29 mouse cellular contexts compared by ENCODE assay signal in genomic region chr12:75275730-75276129, GRCm38 (mm10). TPM values are rescaled to one million over a fixed set of nuclear protein-coding genes. Genes with fewer than 3 reads are reported as not detected.
DNase-seq lines count a peak whose midpoint lies in the region; ATAC-seq and TF ChIP-seq lines count a peak whose summit lies in the region.
"Had no signal": no experiment of that assay in that cellular context is flagged by ENCODE, and none has a peak within 500 bp of the region (broad histone marks: within the 10 kb centered on the region; RNA-seq: fewer than 3 reads in every experiment).

No protein-coding gene starts in this region.

- peak; percentile 54 for DNase-seq in gastrocnemius, adult 2 months
- no peak for DNase-seq in gastrocnemius, postnatal 25 days
- no peak for DNase-seq in left cerebral cortex, postnatal 4 days
- DNase-seq in natural killer cell, adult 2 months (ENCODE audit: low spot score in 2 of 2): no peak
- DNase-seq: adrenal gland, adult 2 months; adrenal gland, postnatal 14 days; B cell, adult 2 months; cerebellum, adult 11-12 months; cerebellum, adult 8-10 months; cerebellum, postnatal 10 days; cerebellum, postnatal 36 days; embryo, embryonic 11 days; heart, adult 18-20 months; heart, postnatal 14 days; heart, postnatal 4 days had no signal

- no peak for TF ChIP-seq CTCF in gastrocnemius, adult 2 months (IDR thresholded peaks at IDR 0.05)
- no peak for TF ChIP-seq CTCF in bone marrow macrophage, adult 2 months (IDR thresholded peaks at IDR 0.05; ENCODE audit: low read depth, low read length)

- peak; percentile 74 for ATAC-seq in megakaryocyte-erythroid progenitor cell, adult 5-6 weeks (replicated peaks; ENCODE audit: low FRiP score, low TSS enrichment, poor library complexity, severe bottlenecking)
- ATAC-seq: forebrain, embryonic 13.5 days; forebrain, embryonic 16.5 days; hindbrain, postnatal 0 days; inflammation-experienced regulatory T-cells, adult 6 months; intestine, embryonic 16.5 days had no signal

- intact Hi-C loops in gastrocnemius, adult 2 months (cut with DNase I): loop anchor here (5.0 kb wide), 1 partner anchor 37 kb away; no protein-coding TSS in a partner anchor
- intact Hi-C loops in left cerebral cortex, postnatal 4 days (cut with DNase I): no loop called here

- TF ChIP-seq POLR2A in bone marrow macrophage, adult 2 months (IDR thresholded peaks at IDR 0.05; ENCODE audit: borderline replicate concordance, low read depth, low read length): no peak

- peaks cover 35% of the 10 kb centered on the region for H3K4me1 ChIP-seq in bone marrow macrophage, adult 2 months (ENCODE audit: control insufficient read depth, insufficient read depth, low read length)
- H3K4me1 ChIP-seq: embryonic facial prominence, embryonic 10.5 days; embryonic facial prominence, embryonic 13.5 days; forebrain, embryonic 13.5 days had no signal

- H3K4me3 ChIP-seq in gastrocnemius, adult 2 months: no peak overlapping the region
- H3K4me3 ChIP-seq in bone marrow macrophage, adult 2 months (ENCODE audit: insufficient read depth, low read length): no peak overlapping the region
- H3K4me3 ChIP-seq: embryonic facial prominence, embryonic 10.5 days; embryonic facial prominence, embryonic 13.5 days; erythroblast, embryonic 14.5 days; forebrain, embryonic 13.5 days; heart, embryonic 13.5 days had no signal

- H3K27ac ChIP-seq in gastrocnemius, adult 2 months: peak overlapping the region; percentile 31; the same call in 1 of the 2 replicates
- H3K27ac ChIP-seq in bone marrow macrophage, adult 2 months (ENCODE audit: insufficient read depth, low read depth, low read length): peak overlapping the region; percentile 82
- H3K27ac ChIP-seq: embryonic facial prominence, embryonic 10.5 days; embryonic facial prominence, embryonic 13.5 days; forebrain, embryonic 13.5 days; heart, embryonic 13.5 days; hindbrain, embryonic 14.5 days; hindbrain, postnatal 0 days had no signal

RNA-seq across cellular contexts. Expression of gene Rhoj, which starts 32.4 kb away (rescaled TPM):
- 10 to 100 TPM; 13.7 to 19.7 TPM for total RNA-seq in gastrocnemius, adult 2 months (2021)
- 10 to 100 TPM; 16.7 to 22.6 TPM for total RNA-seq in gastrocnemius, postnatal 25 days (2021)
- 9.0 and 10.9 TPM in 2 replicates for polyA plus RNA-seq in bone marrow macrophage, adult 2 months (2012; ENCODE audit: insufficient read depth, insufficient read length, missing spikeins)
- not detected in 2 replicates for total RNA-seq in megakaryocyte-erythroid progenitor cell, adult 5-6 weeks (2014; fragmentation: Nextera tagmentation)
- not detected in 2 replicates for total RNA-seq in megakaryocyte-erythroid progenitor cell, adult 5-6 weeks (2017)
- 1 to 10 TPM; 7.4 to 8.4 TPM for total RNA-seq in left cerebral cortex, postnatal 4 days (2021)
- total RNA-seq: CH12.LX had no signal
- polyA plus RNA-seq: G1E had no signal

Comparison
In these comparisons a context has a peak if more than half of its experiments do, and no peak if none do; other contexts are left out.
1. RNA of gene Rhoj, which starts 32.4 kb away (total RNA-seq): 16.7 to 22.6 TPM in gastrocnemius, postnatal 25 days, 13.7 to 19.7 TPM in gastrocnemius, adult 2 months and 7.4 to 8.4 TPM in left cerebral cortex, postnatal 4 days; not detected in megakaryocyte-erythroid progenitor cell, adult 5-6 weeks; every median in the first group is over 4 times any median in the second.